Mouse (Mus musculus): Measurements from ENCODE around the gene Abhd14a.

GRCm38 (mm10) chr9:106463122-106464063 is 15.9 kb upstream of the Abhd14a start:
- TF ChIP-seq POLR2A (IDR thresholded peaks at IDR 0.05; ENCODE audit: insufficient read depth, low read depth, low read length), result no peak
- no peak for TF ChIP-seq EP300 (IDR thresholded peaks at IDR 0.05; ENCODE audit: insufficient read depth, low read depth, low read length)
